Mouse (Mus musculus) limb, embryonic 12.5 days (tissue): ENCODE measurements around the gene Egfl6. TPM values are rescaled to one million over a fixed set of nuclear protein-coding genes. Genes with fewer than 3 reads are reported as not detected.

Source experiments
- ATAC-seq: fragments of 200-750 bp; cut with Nextera tagmentation; 2 replicates; pipeline ENCODE4 v1.8.0; 2017; ENCODE audit warnings: low read depth, moderate TSS enrichment; ENCODE audit not compliant: insufficient number of reproducible peaks, insufficient read depth, low FRiP score, low TSS enrichment
- H3K27ac ChIP-seq: fragments of 300-500 bp; sonication (generic); 2 replicates; pipeline ENCODE4 v1.5.1; 2016; ENCODE audit warnings: mild to moderate bottlenecking, moderate library complexity
- H3K27me3 ChIP-seq: fragments of 300-500 bp; sonication (generic); 2 replicates; pipeline ENCODE4 v1.6.1; 2016; ENCODE audit warnings: mild to moderate bottlenecking, moderate library complexity
- H3K36me3 ChIP-seq: fragments of 300-500 bp; sonication (generic); 2 replicates; pipeline ENCODE4 v1.6.1; 2016; ENCODE audit warnings: mild to moderate bottlenecking, moderate library complexity
- H3K4me1 ChIP-seq: fragments of 300-500 bp; sonication (generic); replicated peaks from 2 replicates; pipeline ENCODE4 v1.6.1; 2016
- H3K4me2 ChIP-seq: fragments of 300-500 bp; sonication (generic); 2 replicates; pipeline ENCODE4 v1.6.1; 2016; ENCODE audit warnings: mild to moderate bottlenecking, moderate library complexity
- H3K4me3 ChIP-seq: fragments of 300-500 bp; sonication (generic); replicated peaks from 2 replicates; pipeline ENCODE4 v1.5.1; 2016; ENCODE audit warnings: mild to moderate bottlenecking
- H3K9ac ChIP-seq: fragments of 300-500 bp; sonication (generic); replicated peaks from 2 replicates; pipeline ENCODE4 v1.6.1; 2016; ENCODE audit warnings: mild to moderate bottlenecking, moderate library complexity
- H3K9me3 ChIP-seq: fragments of 300-500 bp; sonication (generic); 2 replicates; pipeline ENCODE4 v1.6.1; 2016; ENCODE audit warnings: mild to moderate bottlenecking, moderate library complexity
- WGBS: fragments of 180-500 bp; shearing (Covaris S2); methylation state at CpG from one replicate; pipeline ENCODE4 v1.1.7; 2016; 5-methylcytosine and 5-hydroxymethylcytosine counted together
- polyA plus RNA-seq: library from polyadenylated mRNA; unstranded; fragments of >200 nt; fragmentation: Nextera tagmentation; extraction: Ambion mirVana; gene quantifications from 2 replicates; pipeline ENCODE4 v1.2.1, GENCODE M21; 2016

Egfl6 gene
- polyA plus RNA-seq, 1 experiment from 2014 or later: 29.1 TPM

DNA sequence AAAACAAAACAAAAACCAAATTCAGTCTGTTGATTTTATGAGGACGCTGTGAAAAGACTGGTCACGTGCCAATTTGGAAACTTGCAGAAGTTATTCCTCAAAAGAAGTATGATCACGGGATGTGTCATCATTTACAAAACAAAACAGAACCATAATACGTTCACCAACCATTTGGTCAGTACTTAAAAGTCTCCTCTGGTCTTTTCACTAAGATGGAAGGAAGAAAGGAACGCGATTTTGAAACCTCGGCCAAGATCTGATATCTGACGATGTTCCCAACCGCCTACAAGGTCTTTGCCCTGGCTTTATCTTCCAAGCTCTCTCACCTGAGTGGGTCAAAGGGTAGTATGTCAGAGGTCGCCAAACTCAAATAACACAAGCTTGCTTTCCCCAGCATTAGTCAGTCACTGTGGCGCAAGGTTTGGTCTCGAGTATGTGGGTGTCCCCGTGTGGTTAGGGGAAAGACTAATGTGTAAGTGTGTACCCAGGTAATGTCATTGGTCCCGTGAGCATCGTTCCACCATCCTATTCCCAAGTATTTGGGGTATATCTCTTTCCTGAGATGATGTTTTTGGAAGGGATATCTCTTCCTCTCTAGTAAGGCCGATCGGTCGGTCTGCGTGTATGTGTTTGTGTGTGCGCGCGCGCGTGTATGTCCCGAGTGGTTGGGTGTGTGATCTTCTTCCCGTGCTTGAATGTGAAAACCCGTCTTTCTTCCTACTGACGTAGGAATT lies 106.7 kb downstream of the Egfl6 start:
- no peaks in the 10 kb centered on the region; the same call in 1 of the 2 replicates for H3K36me3 ChIP-seq
- peak overlapping the region; percentile 70 for H3K9ac ChIP-seq
- H3K4me3 ChIP-seq: peak overlapping the region; percentile 56
- no peaks in the 10 kb centered on the region for H3K9me3 ChIP-seq
- H3K27ac ChIP-seq: peak overlapping the region; percentile 77; the same call in 1 of the 2 replicates
- peak overlapping the region; percentile 55 for H3K4me2 ChIP-seq
- 0 out of 2 replicates have a peak, but pooled peaks cover 4% of the 10 kb centered on the region for H3K4me1 ChIP-seq
- WGBS: 22% methylated on average over 28 of the region's 28 CpGs
- H3K27me3 ChIP-seq: peaks cover 33% of the 10 kb centered on the region
- ATAC-seq: peak; percentile 16; the same call in 1 of the 2 replicates

DNA sequence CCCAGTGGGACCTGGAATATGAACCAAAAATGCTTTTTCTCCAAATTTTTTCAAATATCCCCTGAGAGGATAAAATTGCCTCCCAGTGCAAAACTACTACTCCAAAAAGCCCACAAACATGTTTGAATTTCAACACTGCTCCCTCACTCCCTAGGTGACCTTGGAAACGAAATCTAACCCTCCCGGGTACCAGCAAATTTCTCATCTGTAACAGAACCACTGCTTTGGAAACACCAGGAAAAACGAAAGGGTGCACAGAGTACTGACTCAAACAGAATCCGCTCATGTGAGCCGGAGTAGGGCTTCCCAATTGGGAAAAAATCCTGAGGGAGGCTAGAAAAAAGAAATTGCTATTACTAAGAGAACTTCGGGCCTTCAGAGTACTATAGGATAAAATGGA lies 108.1 kb downstream of the Egfl6 start:
- H3K27ac ChIP-seq: no peak overlapping the region
- H3K4me3 ChIP-seq: 0 out of 2 replicates have a peak overlapping the region, but pooled peaks have one; percentile 7
- H3K9ac ChIP-seq: no peak overlapping the region
- ATAC-seq: no peak
- no peaks in the 10 kb centered on the region for H3K9me3 ChIP-seq
- WGBS: 55% methylated on average over 6 of the region's 6 CpGs
- H3K36me3 ChIP-seq: no peaks in the 10 kb centered on the region; the same call in 1 of the 2 replicates
- peak overlapping the region; percentile 55 for H3K4me2 ChIP-seq
- 0 out of 2 replicates have a peak, but pooled peaks cover 4% of the 10 kb centered on the region for H3K4me1 ChIP-seq
- peaks cover 30% of the 10 kb centered on the region for H3K27me3 ChIP-seq

Other genes starting within 250 kb of the Egfl6 start
- 18.4 and 18.7 TPM in 2 replicates for gene Trappc2, start 145.1 kb downstream of the Egfl6 start, polyA plus RNA-seq
- 8.9 and 9.4 TPM in 2 replicates for gene Ofd1, start 145.0 kb downstream of the Egfl6 start, polyA plus RNA-seq
- 55.7 and 58.0 TPM in 2 replicates for gene Rab9, start 105.9 kb downstream of the Egfl6 start, polyA plus RNA-seq
- 13.9 and 14.0 TPM in 2 replicates for gene Tceanc, start 67.2 kb downstream of the Egfl6 start, polyA plus RNA-seq